Mouse (Mus musculus): Measurements from ENCODE around the gene Alk.

Gene Alk

GRCm38 (mm10) chr17:72021733-72022669 lies 582.4 kb downstream of the Alk start:
- DNase-seq (ENCODE audit: low spot score): no peak

- no peak for DNase-seq (ENCODE audit: low spot score)
These were observed 587.1 kb downstream of the Alk start for GRCm38 (mm10) chr17:72017329-72017728.

GRCm38 (mm10) chr17:72015253-72015652 lies 589.2 kb downstream of the Alk start:
- DNase-seq (ENCODE audit: low spot score): no peak

- DNase-seq (ENCODE audit: low spot score): no peak
These were observed 591.7 kb downstream of the Alk start for GRCm38 (mm10) chr17:72012775-72013174.

- DNase-seq (ENCODE audit: low spot score): no peak
These were observed 594.6 kb downstream of the Alk start for GRCm38 (mm10) chr17:72009836-72010235.

GRCm38 (mm10) chr17:72008389-72008788 lies 596.0 kb downstream of the Alk start:
- no peak for DNase-seq (ENCODE audit: low spot score)

GRCm38 (mm10) chr17:72005365-72005764 lies 599.1 kb downstream of the Alk start:
- DNase-seq (ENCODE audit: low spot score): no peak

- DNase-seq (ENCODE audit: low spot score): no peak
These were observed 604.6 kb downstream of the Alk start for GRCm38 (mm10) chr17:71999527-72000482.

- no peak for DNase-seq (ENCODE audit: low spot score)
These were observed 606.7 kb downstream of the Alk start for GRCm38 (mm10) chr17:71997680-71998079.

GRCm38 (mm10) chr17:71995539-71995938 lies 608.9 kb downstream of the Alk start:
- no peak for DNase-seq (ENCODE audit: low spot score)

GRCm38 (mm10) chr17:71994144-71994543 lies 610.3 kb downstream of the Alk start:
- DNase-seq (ENCODE audit: low spot score): no peak

- no peak for DNase-seq (ENCODE audit: low spot score)
These were observed 611.4 kb downstream of the Alk start for GRCm38 (mm10) chr17:71993011-71993410.

GRCm38 (mm10) chr17:71991260-71991659 lies 613.2 kb downstream of the Alk start:
- DNase-seq (ENCODE audit: low spot score): no peak

- no peak for DNase-seq (ENCODE audit: low spot score)
These were observed 614.2 kb downstream of the Alk start for GRCm38 (mm10) chr17:71990176-71990720.

GRCm38 (mm10) chr17:71988736-71989569 lies 615.5 kb downstream of the Alk start:
- no peak for DNase-seq (ENCODE audit: low spot score)

- no peak for DNase-seq (ENCODE audit: low spot score)
These were observed 617.4 kb downstream of the Alk start for GRCm38 (mm10) chr17:71986998-71987397.

- no peak for DNase-seq (ENCODE audit: low spot score)
These were observed 618.0 kb downstream of the Alk start for GRCm38 (mm10) chr17:71986456-71986855.

- no peak for DNase-seq (ENCODE audit: low spot score)
These were observed 623.2 kb downstream of the Alk start for GRCm38 (mm10) chr17:71981177-71981576.

- no peak for DNase-seq (ENCODE audit: low spot score)
These were observed 623.8 kb downstream of the Alk start for GRCm38 (mm10) chr17:71980518-71981145.

GRCm38 (mm10) chr17:71979137-71979536 lies 625.3 kb downstream of the Alk start:
- DNase-seq (ENCODE audit: low spot score): no peak

- DNase-seq (ENCODE audit: low spot score): no peak
These were observed 627.8 kb downstream of the Alk start for GRCm38 (mm10) chr17:71976661-71977060.
